Mouse (Mus musculus) E14TG2a.4 (cell line): ENCODE results near the gene Sync.
A peak's percentile ranks its signal among the peaks of the same experiment; 100 is the strongest.

ENCODE experiments used
- H3K27me3 ChIP-seq: 2 replicates; pipeline ENCODE4 v1.6.1; 2014; ENCODE audit warnings: low read length, control low read depth; ENCODE audit not compliant: insufficient read depth
- H3K36me3 ChIP-seq: 2 replicates; pipeline ENCODE4 v1.6.1; 2014; ENCODE audit warnings: low read length, control low read depth; ENCODE audit not compliant: insufficient read depth
- H3K4me1 ChIP-seq: replicated peaks from 2 replicates; pipeline ENCODE4 v1.6.1; 2014; ENCODE audit warnings: low read depth, low read length, control low read depth
- H3K4me3 ChIP-seq: replicated peaks from 2 replicates; pipeline ENCODE4 v1.5.1; 2014; ENCODE audit warnings: mild to moderate bottlenecking, low read length
- H3K9me3 ChIP-seq: 2 replicates; pipeline ENCODE4 v1.6.1; 2014; ENCODE audit warnings: low read length, control low read depth
- CTCF ChIP-seq: conservative IDR thresholded peaks from 2 replicates; pipeline ENCODE4 v1.5.1; 2014; ENCODE audit warnings: low read length
- NANOG ChIP-seq: IDR thresholded peaks from 2 replicates; pipeline ENCODE4 v1.6.1; 2014; ENCODE audit warnings: borderline replicate concordance, low read length, mixed read lengths
- POU5F1 ChIP-seq: IDR thresholded peaks from 2 replicates; pipeline ENCODE4 v1.6.1; 2014; ENCODE audit warnings: low read length, borderline replicate concordance

Gene Sync

GRCm38 (mm10) chr4:129287472-129287981 lies at the start of gene Sync:
Gene Sync, plus strand, starts transcription at chr4:129287617.
- H3K4me3 ChIP-seq: peak within 1 kb of the TSS; percentile 82
- H3K27me3 ChIP-seq: peaks cover 58% of the 10 kb centered on the region
- no peaks in the 10 kb centered on the region for H3K36me3 ChIP-seq
- H3K4me1 ChIP-seq: peaks cover 32% of the 10 kb centered on the region
- H3K9me3 ChIP-seq: no peaks in the 10 kb centered on the region
- no peak for TF ChIP-seq CTCF
- no peak for TF ChIP-seq NANOG
- no peak for TF ChIP-seq POU5F1

DNA sequence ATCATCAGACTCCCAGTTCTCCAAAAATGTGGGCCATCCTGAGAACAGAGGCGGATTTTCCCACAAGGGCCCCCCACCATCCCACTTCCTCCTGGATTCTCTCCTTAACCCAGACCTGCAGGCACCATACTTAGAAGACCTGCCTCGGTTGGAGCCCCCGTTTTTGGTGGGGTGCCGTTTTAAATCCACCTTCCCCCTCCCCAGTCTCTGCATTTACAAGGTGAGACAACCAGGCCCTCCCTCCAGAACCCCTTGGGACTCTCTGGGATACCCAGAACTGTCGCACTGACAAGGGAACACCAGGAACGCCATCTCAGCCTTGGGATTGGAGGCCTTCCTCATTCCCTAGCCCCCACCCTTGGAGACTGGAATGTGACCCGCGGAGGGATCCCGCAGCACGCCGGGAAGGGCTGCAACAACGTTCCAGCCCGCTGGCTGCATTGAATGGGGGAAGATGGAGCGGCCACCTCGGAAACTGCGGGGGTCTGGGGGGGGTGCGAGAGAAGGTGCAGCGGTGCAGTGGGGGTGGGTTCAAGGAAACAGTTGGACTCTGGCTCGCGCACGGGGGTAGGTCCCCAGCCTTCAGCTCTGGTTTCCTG lies 49.5 kb upstream of the Sync start:
- Histone ChIP-seq H3K27me3 (no peaks in the 10 kb centered on the region), H3K36me3 (0 out of 2 replicates have a peak, but pooled peaks cover 2% of the 10 kb centered on the region), H3K9me3 (no peaks in the 10 kb centered on the region), H3K4me3 (peak overlapping the region; percentile 85), H3K4me1 (peaks cover 94% of the 10 kb centered on the region)
- TF ChIP-seq NANOG (no peak), CTCF (no peak), POU5F1 (no peak)

DNA sequence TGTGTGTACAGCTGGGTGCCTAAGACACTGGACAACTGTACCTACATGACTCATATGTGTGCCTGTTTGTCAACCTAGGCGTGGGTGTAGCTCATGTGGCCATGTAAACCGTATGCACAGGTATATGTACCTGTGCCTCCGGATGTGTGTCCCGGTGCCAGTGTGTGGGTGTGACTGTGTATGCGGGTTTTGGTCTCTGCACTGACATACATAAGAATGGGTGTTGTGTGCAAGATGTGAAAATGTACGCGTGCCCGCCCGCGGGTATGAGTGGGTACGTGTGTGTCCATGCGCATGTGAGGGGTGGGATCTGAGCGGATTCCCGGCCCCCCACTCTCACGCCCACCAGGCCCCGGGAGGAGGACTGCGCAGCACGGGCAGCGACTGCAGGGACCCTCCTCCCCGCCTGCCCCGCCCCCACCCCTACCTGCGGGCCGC lies 48.8 kb upstream of the Sync start:
- Histone ChIP-seq H3K4me1 (peaks cover 93% of the 10 kb centered on the region), H3K4me3 (peak overlapping the region; percentile 85), H3K36me3 (0 out of 2 replicates have a peak, but pooled peaks cover 2% of the 10 kb centered on the region), H3K9me3 (no peaks in the 10 kb centered on the region), H3K27me3 (no peaks in the 10 kb centered on the region)
- no peak for TF ChIP-seq NANOG
- TF ChIP-seq CTCF: no peak
- TF ChIP-seq POU5F1: no peak

DNA sequence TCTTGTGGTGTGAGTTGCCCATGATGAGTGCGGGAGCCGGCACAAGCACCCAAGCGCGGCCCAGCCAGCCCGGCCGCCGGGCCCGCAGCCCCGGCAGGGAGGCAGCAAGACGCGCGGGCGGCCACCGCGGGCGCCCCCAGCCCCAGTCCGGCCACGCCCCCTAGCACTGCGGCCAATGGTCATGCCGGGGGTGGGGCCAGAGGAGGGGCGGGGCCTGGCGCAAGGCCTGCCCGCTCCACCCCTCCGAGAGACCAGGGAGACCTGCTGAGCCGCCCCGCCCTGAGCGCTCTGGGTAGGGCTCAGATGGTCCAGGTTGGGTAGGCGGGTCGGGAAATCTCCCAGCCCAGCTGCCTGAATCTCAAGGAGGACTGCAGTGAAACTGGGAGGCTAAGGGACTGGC lies 48.3 kb upstream of the Sync start:
- H3K9me3 ChIP-seq: no peaks in the 10 kb centered on the region
- peaks cover 92% of the 10 kb centered on the region for H3K4me1 ChIP-seq
- TF ChIP-seq POU5F1: no peak
- no peak for TF ChIP-seq CTCF
- TF ChIP-seq NANOG: no peak
- H3K36me3 ChIP-seq: 0 out of 2 replicates have a peak, but pooled peaks cover 2% of the 10 kb centered on the region
- no peaks in the 10 kb centered on the region for H3K27me3 ChIP-seq
- H3K4me3 ChIP-seq: peak overlapping the region; percentile 85

GRCm38 (mm10) chr4:129241898-129242297 lies 45.5 kb upstream of the Sync start:
- TF ChIP-seq POU5F1 (no peak), NANOG (no peak), CTCF (no peak)
- peak overlapping the region; percentile 56 for H3K4me3 ChIP-seq
- no peaks in the 10 kb centered on the region for H3K36me3 ChIP-seq
- H3K9me3 ChIP-seq: no peaks in the 10 kb centered on the region
- H3K4me1 ChIP-seq: peaks cover 91% of the 10 kb centered on the region
- H3K27me3 ChIP-seq: peaks cover 16% of the 10 kb centered on the region

GRCm38 (mm10) chr4:129242327-129242726 lies 45.1 kb upstream of the Sync start:
- no peaks in the 10 kb centered on the region for H3K9me3 ChIP-seq
- no peaks in the 10 kb centered on the region for H3K36me3 ChIP-seq
- TF ChIP-seq CTCF: no peak
- TF ChIP-seq POU5F1: no peak
- no peak for TF ChIP-seq NANOG
- peaks cover 19% of the 10 kb centered on the region for H3K27me3 ChIP-seq
- peak overlapping the region; percentile 56 for H3K4me3 ChIP-seq
- peaks cover 91% of the 10 kb centered on the region for H3K4me1 ChIP-seq

DNA sequence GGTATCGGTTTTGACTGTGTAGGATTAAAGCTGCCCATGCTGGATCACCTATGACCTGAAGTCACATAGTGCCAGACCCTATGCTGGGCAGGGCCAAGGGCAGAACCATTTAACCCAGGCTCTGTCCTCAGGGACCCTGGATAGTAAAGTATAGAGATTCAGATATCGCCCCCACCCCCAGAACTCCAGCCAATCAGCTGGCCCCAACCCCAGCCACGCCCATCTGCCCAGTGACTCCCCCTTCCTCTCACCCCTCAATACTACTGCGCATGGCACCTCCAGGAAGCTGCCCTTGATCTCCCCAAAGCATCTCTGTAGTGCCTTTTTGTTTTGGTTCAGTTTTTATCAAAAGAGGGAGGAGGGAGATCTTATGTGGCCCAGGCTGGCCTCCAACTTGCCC lies 44.7 kb upstream of the Sync start:
- Histone ChIP-seq H3K36me3 (no peaks in the 10 kb centered on the region), H3K9me3 (no peaks in the 10 kb centered on the region), H3K4me3 (peak overlapping the region; percentile 56), H3K4me1 (peaks cover 91% of the 10 kb centered on the region), H3K27me3 (peaks cover 23% of the 10 kb centered on the region)
- TF ChIP-seq CTCF (no peak), POU5F1 (no peak), NANOG (no peak)

- H3K36me3 ChIP-seq: no peaks in the 10 kb centered on the region
- peak overlapping the region; percentile 3; the same call in 1 of the 2 replicates for H3K4me3 ChIP-seq
- peaks cover 40% of the 10 kb centered on the region for H3K27me3 ChIP-seq
- H3K4me1 ChIP-seq: peaks cover 91% of the 10 kb centered on the region
- no peaks in the 10 kb centered on the region for H3K9me3 ChIP-seq
- TF ChIP-seq NANOG: no peak
- no peak for TF ChIP-seq POU5F1
- no peak for TF ChIP-seq CTCF
These were observed 42.6 kb upstream of the Sync start for GRCm38 (mm10) chr4:129244802-129245201.
